In genomic region chr10:87018876-87019275, GRCm38 (mm10) we compare ENCODE assay signal across 24 mouse cellular contexts. TPM values are rescaled to one million over a fixed set of nuclear protein-coding genes. Genes with fewer than 3 reads are reported as not detected.
"Had no signal": no experiment of that assay in that cellular context is flagged by ENCODE, and none has a peak within 500 bp of the region (broad histone marks: within the 10 kb centered on the region; RNA-seq: fewer than 3 reads in every experiment).

No protein-coding gene starts in this region.

- H3K4me1 ChIP-seq: limb, embryonic 10.5 days; liver, embryonic 12.5 days; liver, embryonic 15.5 days; midbrain, embryonic 15.5 days had no signal

- H3K9me3 ChIP-seq: limb, embryonic 10.5 days; limb, embryonic 13.5 days; liver, embryonic 12.5 days; liver, embryonic 15.5 days; midbrain, embryonic 12.5 days; midbrain, embryonic 15.5 days; neural tube, embryonic 13.5 days had no signal

- H3K4me2 ChIP-seq: limb, embryonic 13.5 days; liver, embryonic 12.5 days; liver, embryonic 15.5 days; lung, embryonic 14.5 days; midbrain, embryonic 12.5 days; midbrain, embryonic 15.5 days; neural tube, embryonic 13.5 days had no signal

- H3K27ac ChIP-seq: kidney, postnatal 0 days; layer of hippocampus, adult 2 months; limb, embryonic 10.5 days; limb, embryonic 13.5 days; liver, embryonic 12.5 days; liver, embryonic 15.5 days; macrophage; midbrain, embryonic 12.5 days; midbrain, embryonic 15.5 days; neural tube, embryonic 13.5 days had no signal

- H3K27me3 ChIP-seq: limb, embryonic 13.5 days; liver, embryonic 12.5 days; liver, embryonic 15.5 days; midbrain, embryonic 15.5 days; neural tube, embryonic 13.5 days had no signal

- H3K36me3 ChIP-seq: limb, embryonic 10.5 days; limb, embryonic 13.5 days; liver, embryonic 12.5 days; liver, embryonic 15.5 days; midbrain, embryonic 12.5 days; midbrain, embryonic 15.5 days; neural tube, embryonic 13.5 days had no signal

- H3K9ac ChIP-seq: limb, embryonic 13.5 days; liver, embryonic 12.5 days; liver, embryonic 15.5 days; lung, embryonic 14.5 days; midbrain, embryonic 12.5 days; midbrain, embryonic 15.5 days; neural tube, embryonic 13.5 days had no signal

- ATAC-seq: intestine, postnatal 0 days; liver, embryonic 12.5 days had no signal

- H3K4me3 ChIP-seq: layer of hippocampus, adult 2 months; limb, embryonic 10.5 days; limb, embryonic 13.5 days; liver, embryonic 12.5 days; liver, embryonic 15.5 days; midbrain, embryonic 12.5 days; midbrain, embryonic 15.5 days; neural tube, embryonic 13.5 days had no signal

- DNase-seq: kidney, adult 2 months; layer of hippocampus, adult 9-11 months; liver; lung, embryonic 14.5 days; thymus, adult 18-20 months; thymus, postnatal 36 days had no signal

RNA-seq across cellular contexts. Expression of gene 1700113H08Rik, which starts 39.0 kb away (rescaled TPM):
- total RNA-seq: layer of hippocampus, adult 2 months; layer of hippocampus, postnatal 25 days; left cerebral cortex, adult 18-20 months; left cerebral cortex, postnatal 25 days; megakaryocyte, adult 5-6 weeks had no signal
- polyA plus RNA-seq: kidney, adult 2 months; kidney, postnatal 0 days; large intestine, adult 2 months; limb, embryonic 10.5 days; limb, embryonic 13.5 days; liver, embryonic 12.5 days; liver, embryonic 15.5 days; lung, embryonic 14.5 days; macrophage; midbrain, embryonic 15.5 days; small intestine, adult 2 months; stomach, embryonic 16.5 days had no signal
